Mouse (Mus musculus): ENCODE data around the gene Gins2. TPM values are rescaled to one million over a fixed set of nuclear protein-coding genes. Genes with fewer than 3 reads are reported as not detected.
A peak's percentile ranks its signal among the peaks of the same experiment; 100 is the strongest.

Gins2 gene
- total and polyA plus RNA-seq, 2 experiments from 2014 or later, result 8.4 to 18.1 TPM

- Histone ChIP-seq H3K27ac (ENCODE audit: low read depth, low read length) (no peak overlapping the region), H3K36me3 (ENCODE audit: insufficient read depth, low read length) (peaks cover 11% of the 10 kb centered on the region; the same call in 1 of the 2 replicates), H3K4me3 (ENCODE audit: low read depth, low read length) (no peak overlapping the region), H3K27me3 (ENCODE audit: insufficient read depth, low read length) (no peaks in the 10 kb centered on the region), H3K9me3 (ENCODE audit: low read length) (no peaks in the 10 kb centered on the region), H3K4me1 (ENCODE audit: insufficient read depth, low read length) (peaks cover 39% of the 10 kb centered on the region), H3K4me2 (ENCODE audit: low read depth, low read length, poor library complexity, severe bottlenecking) (no peak overlapping the region), H3K9ac (replicated peaks; ENCODE audit: low read length, poor library complexity, severe bottlenecking) (no peak overlapping the region)
- ATAC-seq (ENCODE audit: low FRiP score), result no peak
- 85% methylated on average over 22 of the region's 22 CpGs for WGBS
- peak; percentile 68 for TF ChIP-seq CTCF (IDR thresholded peaks at IDR 0.05)
- DNase-seq (ENCODE audit: low spot score), result no peak
These were observed 27.3 kb downstream of the Gins2 start for GRCm38 (mm10) chr8:120561539-120562435.

- no peak overlapping the region for H3K27ac ChIP-seq (ENCODE audit: low read depth, low read length)
- DNase-seq (ENCODE audit: low spot score), result no peak
- 67% methylated on average over 5 of the region's 5 CpGs for WGBS
These were observed 28.6 kb downstream of the Gins2 start for GRCm38 (mm10) chr8:120560535-120560934.

GRCm38 (mm10) chr8:120559654-120560053 lies 29.4 kb downstream of the Gins2 start:
- DNase-seq (ENCODE audit: low spot score) (peak; percentile 51), ATAC-seq (ENCODE audit: low FRiP score) (no peak)
- no peak overlapping the region for H3K4me3 ChIP-seq (ENCODE audit: low read depth, low read length)
- no peaks in the 10 kb centered on the region for H3K27me3 ChIP-seq (ENCODE audit: insufficient read depth, low read length)
- TF ChIP-seq CTCF (IDR thresholded peaks at IDR 0.05), result no peak
- no peaks in the 10 kb centered on the region for H3K9me3 ChIP-seq (ENCODE audit: low read length)
- 11% methylated on average over 11 of the region's 11 CpGs for WGBS
- peak overlapping the region; percentile 33; the same call in 1 of the 2 replicates for H3K9ac ChIP-seq (replicated peaks; ENCODE audit: low read length, poor library complexity, severe bottlenecking)
- H3K4me2 ChIP-seq (ENCODE audit: low read depth, low read length, poor library complexity, severe bottlenecking), result no peak overlapping the region
- peak overlapping the region; percentile 32 for H3K27ac ChIP-seq (ENCODE audit: low read depth, low read length)
- H3K4me1 ChIP-seq (ENCODE audit: insufficient read depth, low read length), result peaks cover 47% of the 10 kb centered on the region
- peaks cover 9% of the 10 kb centered on the region; the same call in 1 of the 2 replicates for H3K36me3 ChIP-seq (ENCODE audit: insufficient read depth, low read length)

More at GRCm38 (mm10) chr8:120560535-120560934, 28.6 kb downstream of the Gins2 start:
- no peak for ATAC-seq (ENCODE audit: low FRiP score)
- peaks cover 6% of the 10 kb centered on the region; the same call in 1 of the 2 replicates for H3K36me3 ChIP-seq (ENCODE audit: insufficient read depth, low read length)
- H3K4me3 ChIP-seq (ENCODE audit: low read depth, low read length), result no peak overlapping the region
- H3K27me3 ChIP-seq (ENCODE audit: insufficient read depth, low read length), result no peaks in the 10 kb centered on the region
- peaks cover 50% of the 10 kb centered on the region for H3K4me1 ChIP-seq (ENCODE audit: insufficient read depth, low read length)
- TF ChIP-seq CTCF (IDR thresholded peaks at IDR 0.05), result no peak
- H3K9me3 ChIP-seq (ENCODE audit: low read length), result no peaks in the 10 kb centered on the region
- no peak overlapping the region for H3K9ac ChIP-seq (replicated peaks; ENCODE audit: low read length, poor library complexity, severe bottlenecking)
- H3K4me2 ChIP-seq (ENCODE audit: low read depth, low read length, poor library complexity, severe bottlenecking), result no peak overlapping the region

GRCm38 (mm10) chr8:120558162-120558561 lies 30.9 kb downstream of the Gins2 start:
- ATAC-seq (ENCODE audit: low FRiP score) (no peak), DNase-seq (ENCODE audit: low spot score) (no peak)
- peaks cover 34% of the 10 kb centered on the region for H3K4me1 ChIP-seq (ENCODE audit: insufficient read depth, low read length)
- H3K4me3 ChIP-seq (ENCODE audit: low read depth, low read length), result no peak overlapping the region
- H3K4me2 ChIP-seq (ENCODE audit: low read depth, low read length, poor library complexity, severe bottlenecking), result no peak overlapping the region
- WGBS, result 74% methylated on average over 4 of the region's 4 CpGs
- no peaks in the 10 kb centered on the region for H3K27me3 ChIP-seq (ENCODE audit: insufficient read depth, low read length)
- no peak for TF ChIP-seq CTCF (IDR thresholded peaks at IDR 0.05)
- H3K9ac ChIP-seq (replicated peaks; ENCODE audit: low read length, poor library complexity, severe bottlenecking), result no peak overlapping the region
- H3K27ac ChIP-seq (ENCODE audit: low read depth, low read length), result no peak overlapping the region
- H3K9me3 ChIP-seq (ENCODE audit: low read length), result no peaks in the 10 kb centered on the region
- H3K36me3 ChIP-seq (ENCODE audit: insufficient read depth, low read length), result peaks cover 9% of the 10 kb centered on the region; the same call in 1 of the 2 replicates

GRCm38 (mm10) chr8:120557170-120557965 lies 31.7 kb downstream of the Gins2 start:
- Histone ChIP-seq H3K4me2 (ENCODE audit: low read depth, low read length, poor library complexity, severe bottlenecking) (no peak overlapping the region), H3K27ac (ENCODE audit: low read depth, low read length) (no peak overlapping the region; the same call in 1 of the 2 replicates), H3K27me3 (ENCODE audit: insufficient read depth, low read length) (no peaks in the 10 kb centered on the region), H3K36me3 (ENCODE audit: insufficient read depth, low read length) (peaks cover 9% of the 10 kb centered on the region; the same call in 1 of the 2 replicates), H3K4me3 (ENCODE audit: low read depth, low read length) (no peak overlapping the region), H3K4me1 (ENCODE audit: insufficient read depth, low read length) (peaks cover 33% of the 10 kb centered on the region), H3K9ac (replicated peaks; ENCODE audit: low read length, poor library complexity, severe bottlenecking) (no peak overlapping the region), H3K9me3 (ENCODE audit: low read length) (no peaks in the 10 kb centered on the region)
- 48% methylated on average over 15 of the region's 15 CpGs for WGBS
- ATAC-seq (ENCODE audit: low FRiP score), result no peak
- no peak for TF ChIP-seq CTCF (IDR thresholded peaks at IDR 0.05)
- DNase-seq (ENCODE audit: low spot score), result no peak

Data from midbrain, postnatal 0 days (tissue).